Mouse (Mus musculus) skeletal muscle tissue, adult 2 months (tissue): Measurements from ENCODE around the gene Bax.

Experiments
- DNase-seq: peaks from one replicate; pipeline ENCODE4 v3.0.0-alpha.2; 2012; ENCODE audit warnings: low read depth, low spot score

Gene Bax

GRCm38 (mm10) chr7:45415636-45416035 lies 51.1 kb downstream of the Bax start:
- no peak for DNase-seq

GRCm38 (mm10) chr7:45414740-45415224 lies 51.9 kb downstream of the Bax start:
- DNase-seq, result no peak

GRCm38 (mm10) chr7:45413864-45414739 lies 52.6 kb downstream of the Bax start:
- no peak for DNase-seq

- no peak for DNase-seq
Observed at GRCm38 (mm10) chr7:45413113-45413863, 53.4 kb downstream of the Bax start, which contains the start of gene Ntf5. Ntf5 (plus strand) TSS chr7:45413695.

GRCm38 (mm10) chr7:45412421-45412820 lies 54.3 kb downstream of the Bax start:
- peak; percentile 84 for DNase-seq
